Mouse (Mus musculus) heart, postnatal 4 days (tissue): ENCODE results near the gene Kif22. TPM values are rescaled to one million over a fixed set of nuclear protein-coding genes. Genes with fewer than 3 reads are reported as not detected.

Source experiments
- DNase-seq: peaks from one replicate; pipeline ENCODE4 v3.0.0; 2021
- microRNA-seq, 2 experiments: library from miRNA; unstranded; fragments of <30 nt; microRNA quantifications; one replicate each; pipeline ENCODE4 v1.2.0; 2021 to 2022
- total RNA-seq, 2 experiments: library from RNA; stranded (reverse); gene quantifications; 2 replicates each; pipeline ENCODE4 v1.2.3; 2021

The Kif22 gene
- total RNA-seq, 2 experiments from 2014 or later = 43.2 to 48.6 TPM

- no peak for DNase-seq
Observed at GRCm38 (mm10) chr7:126983113-126983512, 59.2 kb downstream of the Kif22 start.

GRCm38 (mm10) chr7:126982054-126982453, 60.2 kb downstream of the Kif22 start:
- no peak for DNase-seq

GRCm38 (mm10) chr7:126981601-126982000, 60.7 kb downstream of the Kif22 start:
- no peak for DNase-seq

- no peak for DNase-seq
Observed at GRCm38 (mm10) chr7:126978841-126979240, 63.4 kb downstream of the Kif22 start.

Small RNA genes within 50 kb of the gene (microRNA-seq; reads per million reads assigned to microRNA genes)
- gene Gm44343 = 0 reads per million in 2 experiments

Other genes with a start within 250 kb of the Kif22 start
- gene Ppp4c, start 250.0 kb downstream of the Kif22 start, total RNA-seq = 10 to 100 TPM; 67.6 to 76.6 TPM
- gene Fam57b, start 244.8 kb downstream of the Kif22 start, total RNA-seq = 1 to 10 TPM; 7.7 to 9.3 TPM
- not detected for gene 4930451I11Rik, start 210.8 kb downstream of the Kif22 start, total RNA-seq
- not detected for gene Doc2a, start 195.1 kb downstream of the Kif22 start, total RNA-seq
- 10 to 100 TPM; 22.8 to 26.1 TPM for gene Hirip3, start 180.5 kb downstream of the Kif22 start, total RNA-seq
- gene Ino80e, start 180.1 kb downstream of the Kif22 start, total RNA-seq = 10 to 100 TPM; 33.5 to 34.1 TPM
- 10 to 100 TPM; 65.0 to 66.5 TPM for gene Taok2, start 157.8 kb downstream of the Kif22 start, total RNA-seq
- gene Tmem219, start 119.6 kb downstream of the Kif22 start, total RNA-seq = 10 to 100 TPM; 12.9 to 14.7 TPM
- gene Kctd13, start 113.6 kb downstream of the Kif22 start, total RNA-seq = 10 to 100 TPM; 10.4 to 10.7 TPM
- under 1 TPM in 1 of 2 experiments, not detected in 1; 0.36 TPM for gene Asphd1, start 92.9 kb downstream of the Kif22 start, total RNA-seq
- gene Sez6l2, start 91.9 kb downstream of the Kif22 start, total RNA-seq = 10 to 100 TPM; 18.6 to 21.2 TPM
- 10 to 100 TPM; 69.2 to 72.1 TPM for gene Cdipt, start 66.6 kb downstream of the Kif22 start, total RNA-seq
- under 1 TPM; 0.24 to 0.29 TPM for gene Cdiptos, start 66.4 kb downstream of the Kif22 start, total RNA-seq
- 10 to 100 TPM; 27.2 to 28.4 TPM for gene Mvp, start 27.9 kb downstream of the Kif22 start, total RNA-seq
- gene Pagr1b, start 26.0 kb downstream of the Kif22 start, total RNA-seq = 1 to 10 TPM; 1.2 to 1.9 TPM
- gene Pagr1a, start 25.1 kb downstream of the Kif22 start, total RNA-seq = 10 to 100 TPM; 10.4 to 14.8 TPM
- gene Gm42742, start 21.4 kb downstream of the Kif22 start, total RNA-seq = 10 to 100 TPM; 10.0 to 18.2 TPM
- gene Prrt2, start 21.3 kb downstream of the Kif22 start, total RNA-seq = 1 to 10 TPM; 1.6 to 2.0 TPM
- gene Maz, start 15.4 kb downstream of the Kif22 start, total RNA-seq = 100 to 1,000 TPM; 152 TPM
- gene Zg16, start 44.9 kb upstream of the Kif22 start, total RNA-seq = not detected
- gene AI467606, start 48.9 kb upstream of the Kif22 start, total RNA-seq = under 1 TPM; 0.71 to 0.74 TPM
- gene Qprt, start 79.8 kb upstream of the Kif22 start, total RNA-seq = under 1 TPM; 0.19 to 0.20 TPM
- under 1 TPM; 0.38 to 0.67 TPM for gene Spn, start 95.4 kb upstream of the Kif22 start, total RNA-seq
- gene Cd2bp2, start 153.6 kb upstream of the Kif22 start, total RNA-seq = 10 to 100 TPM; 57.3 to 57.7 TPM
- gene Tbc1d10b, start 166.0 kb upstream of the Kif22 start, total RNA-seq = 10 to 100 TPM; 41.0 to 42.5 TPM
- gene Mylpf, start 166.4 kb upstream of the Kif22 start, total RNA-seq = 10 to 100 TPM in 1 of 2 experiments, 1 to 10 TPM in 1; 3.1 to 33.0 TPM
- gene Zfp553, start 190.6 kb upstream of the Kif22 start, total RNA-seq = 10 to 100 TPM in 1 of 2 experiments, 1 to 10 TPM in 1; 9.2 to 10.8 TPM
- 10 to 100 TPM; 11.2 to 12.1 TPM for gene Sept1, start 190.7 kb upstream of the Kif22 start, total RNA-seq
- gene Zfp771, start 201.8 kb upstream of the Kif22 start, total RNA-seq = 10 to 100 TPM; 11.6 to 14.2 TPM
- gene Dctpp1, start 218.2 kb upstream of the Kif22 start, total RNA-seq = 10 to 100 TPM; 62.0 to 64.5 TPM
- gene Sephs2, start 231.6 kb upstream of the Kif22 start, total RNA-seq = 10 to 100 TPM; 44.2 to 45.7 TPM